In the genomic region with DNA sequence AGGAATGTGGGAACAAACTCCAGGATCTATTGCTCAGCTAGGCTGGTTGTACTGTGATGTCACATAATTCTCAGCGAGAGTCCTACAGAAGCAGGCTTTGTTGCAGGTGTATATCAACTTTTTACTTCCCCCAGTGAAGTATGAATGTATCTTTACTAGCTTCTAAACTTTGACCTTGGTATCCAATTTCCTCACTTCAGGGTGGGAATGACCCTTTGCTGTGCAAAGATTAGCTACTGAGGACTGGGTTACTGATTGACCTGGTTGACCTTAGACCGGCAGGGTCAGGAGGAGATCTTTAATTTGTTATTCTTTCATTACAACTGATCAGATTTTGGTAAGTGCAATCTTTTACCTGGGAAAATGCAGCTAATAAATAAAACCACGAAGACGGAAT, we compare ENCODE assay signal across 17 mouse cellular contexts. TPM values are rescaled to one million over a fixed set of nuclear protein-coding genes. Genes with fewer than 3 reads are reported as not detected.
DNase-seq lines count a peak whose midpoint lies in the region; ATAC-seq and TF ChIP-seq lines count a peak whose summit lies in the region.
"Had no signal": no experiment of that assay in that cellular context is flagged by ENCODE, and none has a peak within 500 bp of the region (broad histone marks: within the 10 kb centered on the region; RNA-seq: fewer than 3 reads in every experiment).

No protein-coding gene starts in this region.

- peak overlapping the region; percentile 59 to 78 (median 71) for H3K4me3 ChIP-seq in CH12.LX (replicated peaks in 1 of 3; ENCODE audit: low read depth in 2 of 3, low read length in 2 of 3, poor library complexity in 1 of 3)
- no peak overlapping the region for H3K4me3 ChIP-seq in kidney, postnatal 0 days (replicated peaks; ENCODE audit: low read depth, low read length)
- no peak overlapping the region for H3K4me3 ChIP-seq in left cerebral cortex, adult 2 months
- H3K4me3 ChIP-seq: heart, embryonic 15.5 days; hindbrain, embryonic 15.5 days; neural tube, embryonic 15.5 days had no signal

- H3K4me2 ChIP-seq in CH12.LX (ENCODE audit: insufficient read depth, low read depth, poor library complexity, severe bottlenecking): peak overlapping the region; percentile 90
- no peak overlapping the region; the same call in 1 of the 2 replicates for H3K4me2 ChIP-seq in kidney, postnatal 0 days (ENCODE audit: low read length)
- H3K4me2 ChIP-seq: heart, embryonic 15.5 days; neural tube, embryonic 15.5 days had no signal

- DNase-seq in CH12.LX (ENCODE audit: extremely low read depth): no peak
- peak; percentile 3 for DNase-seq in kidney, postnatal 0 days (ENCODE audit: low spot score)
- DNase-seq in neural tube, embryonic 10.5 days (ENCODE audit: extremely low spot score, low spot score): no peak
- no peak for DNase-seq in left cerebral cortex, adult 2 months (ENCODE audit: extremely low spot score in 1 of 2, low spot score in 2 of 2)
- DNase-seq: adrenal gland, adult 8-10 months; cerebellum, postnatal 36 days; gastrocnemius, postnatal 25 days; layer of hippocampus, adult 9-11 months; lung, postnatal 10 days had no signal

- intact Hi-C loops in left cerebral cortex, adult 2 months (cut with DNase I): no loop called here

- H3K9me3 ChIP-seq in CH12.LX (replicated peaks; ENCODE audit: low read length): no peaks in the 10 kb centered on the region
- no peaks in the 10 kb centered on the region for H3K9me3 ChIP-seq in kidney, postnatal 0 days (replicated peaks; ENCODE audit: low read length)
- H3K9me3 ChIP-seq: heart, embryonic 15.5 days; hindbrain, embryonic 15.5 days; neural tube, embryonic 15.5 days had no signal

- in situ Hi-C loops in CH12.LX (cut with MboI; ENCODE audit: low pct_ligation_motif_present, low pct_unique_long_range_greater_than_20kb, low sequenced_read_pairs): no loop called here

- H3K4me1 ChIP-seq in CH12.LX (ENCODE audit: control insufficient read depth in 1 of 2, insufficient read depth in 2 of 2): peaks cover 10 to 30% of the 10 kb centered on the region in 2 experiments
- H3K4me1 ChIP-seq in kidney, postnatal 0 days (replicated peaks; ENCODE audit: insufficient read depth, low read length): no peaks in the 10 kb centered on the region
- H3K4me1 ChIP-seq: heart, embryonic 15.5 days; hindbrain, embryonic 15.5 days; neural tube, embryonic 15.5 days had no signal

- peak; percentile 51 for ATAC-seq in granulocyte monocyte progenitor cell, adult 5-6 weeks (replicated peaks; ENCODE audit: poor library complexity, severe bottlenecking)
- 0 out of 2 replicates have a peak, but pooled peaks have one; percentile 66 for ATAC-seq in kidney, postnatal 0 days (replicated peaks; ENCODE audit: low FRiP score, low read depth)
- peak; percentile 28 for ATAC-seq in megakaryocyte, adult 5-6 weeks (ENCODE audit: poor library complexity, severe bottlenecking)
- no peak for ATAC-seq in erythroid progenitor cell, adult 5-6 weeks (replicated peaks; ENCODE audit: low FRiP score, poor library complexity, severe bottlenecking)
- ATAC-seq: forebrain, embryonic 16.5 days; Patski had no signal

- dilution Hi-C loops in CH12.LX (cut with MboI; ENCODE audit: extremely low pct_ligation_motif_present, extremely low pct_unique_long_range_greater_than_20kb, low sequenced_read_pairs): no loop called here

- peak overlapping the region; percentile 87 for H3K27ac ChIP-seq in CH12.LX (ENCODE audit: insufficient read depth, low read depth)
- H3K27ac ChIP-seq in kidney, postnatal 0 days: no peak overlapping the region
- no peak overlapping the region for H3K27ac ChIP-seq in left cerebral cortex, adult 2 months
- H3K27ac ChIP-seq: heart, embryonic 15.5 days; hindbrain, embryonic 15.5 days; neural tube, embryonic 15.5 days had no signal

- no peaks in the 10 kb centered on the region for H3K27me3 ChIP-seq in CH12.LX (replicated peaks)
- H3K27me3 ChIP-seq in kidney, postnatal 0 days (ENCODE audit: insufficient read depth, low read length): no peaks in the 10 kb centered on the region
- H3K27me3 ChIP-seq: heart, embryonic 15.5 days; hindbrain, embryonic 15.5 days; neural tube, embryonic 15.5 days had no signal

- peaks cover 0 to 11% of the 10 kb centered on the region in 2 experiments for H3K36me3 ChIP-seq in CH12.LX (replicated peaks in 1 of 2; ENCODE audit: control insufficient read depth in 1 of 2, insufficient read depth in 1 of 2, low read length in 1 of 2)
- no peaks in the 10 kb centered on the region for H3K36me3 ChIP-seq in kidney, postnatal 0 days (ENCODE audit: insufficient read depth, low read length)
- H3K36me3 ChIP-seq: heart, embryonic 15.5 days; hindbrain, embryonic 15.5 days; neural tube, embryonic 15.5 days had no signal

- peaks cover 20% of the 10 kb centered on the region for H3K79me2 ChIP-seq in CH12.LX (replicated peaks; ENCODE audit: control insufficient read depth, extremely low read depth, insufficient read depth, poor library complexity, severe bottlenecking)

- H3K9ac ChIP-seq in CH12.LX (ENCODE audit: insufficient read depth, low read depth): peak overlapping the region; percentile 68
- no peak overlapping the region for H3K9ac ChIP-seq in kidney, postnatal 0 days (ENCODE audit: low read depth, low read length)
- H3K9ac ChIP-seq: heart, embryonic 15.5 days; hindbrain, embryonic 15.5 days; neural tube, embryonic 15.5 days had no signal

- TF ChIP-seq POLR2A in CH12.LX (IDR thresholded peaks at IDR 0.05; ENCODE audit: low read depth, low read length): no peak

- TF ChIP-seq RAD21 in CH12.LX (IDR thresholded peaks at IDR 0.05; ENCODE audit: low read depth, low read length): no peak

- TF ChIP-seq CTCF in CH12.LX (conservative IDR thresholded peaks at IDR 0.05 in 1 of 2, IDR thresholded peaks at IDR 0.05 in 1 of 2; ENCODE audit: low read depth in 2 of 2, low read length in 2 of 2): no peak
- TF ChIP-seq CTCF in kidney, postnatal 0 days (IDR thresholded peaks at IDR 0.05; ENCODE audit: low read depth): no peak
- no peak for TF ChIP-seq CTCF in left cerebral cortex, adult 2 months (IDR thresholded peaks at IDR 0.05)

- 43% methylated on average over 4 of the region's 4 CpGs for WGBS in kidney, postnatal 0 days

- no peak for TF ChIP-seq EP300 in CH12.LX (IDR thresholded peaks at IDR 0.05; ENCODE audit: low read length)

TF ChIP-seq in CH12.LX, 34 proteins besides CTCF, POLR2A, EP300 and RAD21:
- TF ChIP-seq ELF1 (IDR thresholded peaks at IDR 0.05; ENCODE audit: low read depth, low read length) (no peak), MYC (IDR thresholded peaks at IDR 0.05; ENCODE audit: low read depth, low read length) (no peak), ZMIZ1 (IDR thresholded peaks at IDR 0.05; ENCODE audit: low read depth, low read length) (no peak), MXI1 (IDR thresholded peaks at IDR 0.05; ENCODE audit: low read depth, low read length) (no peak)

RNA-seq across cellular contexts. Expression of a gene that starts 0.8 kb away (rescaled TPM):
- total RNA-seq in CH12.LX (2012; rRNA removed) (31.2 and 42.4 TPM in 2 replicates), CH12.LX (2014; rRNA removed) (106 and 119 TPM in 2 replicates)
- 77.6 and 88.1 TPM in 2 replicates for polyA plus RNA-seq in CH12.LX (2012; ENCODE audit: insufficient read length, low read depth)
- total RNA-seq in granulocyte monocyte progenitor cell, adult 5-6 weeks (2014; fragmentation: Nextera tagmentation): not detected in 2 replicates
- 0.04 TPM in 1 of 2 replicates, not detected in the other for total RNA-seq in granulocyte monocyte progenitor cell, adult 5-6 weeks (2017)
- 4.6 and 6.3 TPM in 2 replicates for polyA plus RNA-seq in kidney, postnatal 0 days (2015; fragmentation: Nextera tagmentation; extraction: Ambion mirVana)
- 5.1 and 7.2 TPM in 2 replicates for total RNA-seq in megakaryocyte, adult 5-6 weeks (2015)
- 8.0 and 8.6 TPM in 2 replicates for total RNA-seq in megakaryocyte, adult 5-6 weeks (2017)
- total RNA-seq in erythroid progenitor cell, adult 5-6 weeks (2015; ENCODE audit: low replicate concordance): 1.3 TPM in 1 of 2 replicates, not detected in the other
- total RNA-seq in erythroid progenitor cell, adult 5-6 weeks (2017; ENCODE audit: low replicate concordance): 0.51 TPM in 1 of 2 replicates, not detected in the other
- total RNA-seq in left cerebral cortex, adult 2 months (2021): not detected
- total RNA-seq: gastrocnemius, postnatal 25 days had no signal

Comparison
In these comparisons a context has a peak if more than half of its experiments do, and no peak if none do; other contexts are left out.
1. H3K4me3 ChIP-seq: peak in CH12.LX (3 of 3); none in kidney, postnatal 0 days (single experiment) and left cerebral cortex, adult 2 months (single experiment).